Mouse (Mus musculus) hindbrain, embryonic 16.5 days (tissue): ENCODE results near the gene Rnf167. TPM values are rescaled to one million over a fixed set of nuclear protein-coding genes. Genes with fewer than 3 reads are reported as not detected.

ENCODE experiments used
- ATAC-seq: fragments of 200-750 bp; cut with Nextera tagmentation; 2 replicates; pipeline ENCODE4 v1.8.0; 2017; ENCODE audit warnings: moderate TSS enrichment, moderate library complexity
- H3K27ac ChIP-seq: fragments of 300-500 bp; sonication (generic); 2 replicates; pipeline ENCODE4 v1.5.1; 2014; ENCODE audit warnings: low read depth, mild to moderate bottlenecking, control low read depth, low read length, moderate library complexity
- H3K27me3 ChIP-seq: fragments of 300-500 bp; sonication (generic); replicated peaks from 2 replicates; pipeline ENCODE4 v1.6.1; 2014; ENCODE audit warnings: low read length; ENCODE audit not compliant: control insufficient read depth, insufficient read depth
- H3K36me3 ChIP-seq: fragments of 300-500 bp; sonication (generic); 2 replicates; pipeline ENCODE4 v1.6.1; 2014; ENCODE audit warnings: mild to moderate bottlenecking, low read length, moderate library complexity, mixed read lengths; ENCODE audit not compliant: control insufficient read depth, insufficient read depth
- H3K4me1 ChIP-seq: fragments of 300-500 bp; sonication (generic); 2 replicates; pipeline ENCODE4 v1.6.1; 2014; ENCODE audit warnings: low read depth, low read length; ENCODE audit not compliant: control insufficient read depth, insufficient read depth
- H3K4me2 ChIP-seq: fragments of 300-500 bp; sonication (generic); 2 replicates; pipeline ENCODE4 v1.6.1; 2014; ENCODE audit warnings: mild to moderate bottlenecking, low read length, control low read depth, moderate library complexity
- H3K4me3 ChIP-seq: fragments of 300-500 bp; sonication (generic); 2 replicates; pipeline ENCODE4 v1.5.1; 2014; ENCODE audit warnings: mild to moderate bottlenecking, low read length, control low read depth, moderate library complexity
- H3K9ac ChIP-seq: fragments of 300-500 bp; sonication (generic); 2 replicates; pipeline ENCODE4 v1.6.1; 2014; ENCODE audit warnings: low read depth, mild to moderate bottlenecking, control low read depth, low read length, moderate library complexity
- H3K9me3 ChIP-seq: fragments of 300-500 bp; sonication (generic); 2 replicates; pipeline ENCODE4 v1.6.1; 2014; ENCODE audit warnings: mild to moderate bottlenecking, low read length, moderate library complexity; ENCODE audit not compliant: control insufficient read depth
- WGBS: fragments of 180-500 bp; shearing (Covaris S2); extraction: QIAGEN DNeasy Blood & Tissue Kit; methylation state at CpG from one replicate; pipeline ENCODE4 v1.1.7; 2014; 5-methylcytosine and 5-hydroxymethylcytosine counted together
- polyA plus RNA-seq: library from polyadenylated mRNA; unstranded; fragments of >200 nt; fragmentation: Nextera tagmentation; extraction: Ambion mirVana; gene quantifications from 2 replicates; pipeline ENCODE4 v1.2.1, GENCODE M21; 2015

Rnf167 gene
- polyA plus RNA-seq, 1 experiment from 2014 or later = 110 TPM

DNA sequence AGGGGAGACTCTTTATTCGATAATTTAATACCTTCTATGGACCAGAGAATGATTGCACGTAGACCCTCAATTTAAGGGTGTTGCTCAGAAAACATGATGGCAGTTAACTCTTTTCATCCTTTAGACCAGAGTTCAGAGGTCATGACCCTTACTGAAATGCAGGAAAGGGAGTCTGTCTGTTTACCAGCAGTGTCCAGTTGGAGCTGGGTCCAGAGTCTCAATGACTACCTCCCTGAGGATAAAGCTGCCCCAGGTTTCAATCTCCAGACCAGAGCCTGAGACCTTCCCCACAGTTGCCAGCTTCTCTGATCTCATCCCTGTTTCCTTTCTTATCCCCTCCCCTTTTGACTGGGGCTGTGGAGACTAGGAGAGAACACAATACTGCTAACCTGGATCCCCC, 31.5 kb downstream of the Rnf167 start:
- WGBS = 63% methylated on average over 2 of the region's 2 CpGs

DNA sequence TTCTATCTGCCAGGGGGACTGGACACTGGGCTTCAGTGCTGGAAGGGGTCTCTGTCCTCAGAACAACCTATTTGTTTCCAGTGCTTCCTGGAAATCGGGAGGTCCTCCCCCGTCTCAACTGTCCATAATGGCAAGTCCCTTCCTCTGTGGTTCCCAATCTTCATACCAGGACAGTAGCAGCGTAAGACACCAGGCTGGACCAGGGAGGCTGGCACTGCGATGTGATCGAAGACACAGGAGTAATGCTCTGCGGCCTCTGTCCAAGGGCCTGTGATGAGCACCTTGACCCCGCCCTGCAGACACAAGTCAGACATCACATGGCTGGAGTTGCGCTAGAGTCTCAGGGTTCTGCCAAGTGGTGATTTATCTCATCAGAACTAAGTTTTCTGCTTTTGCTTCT, 32.3 kb downstream of the Rnf167 start:
- Histone ChIP-seq H3K27ac (no peak overlapping the region), H3K4me2 (no peak overlapping the region), H3K4me3 (no peak overlapping the region), H3K27me3 (no peaks in the 10 kb centered on the region), H3K4me1 (peaks cover 8% of the 10 kb centered on the region), H3K9ac (no peak overlapping the region), H3K9me3 (no peaks in the 10 kb centered on the region), H3K36me3 (peaks cover 43% of the 10 kb centered on the region)
- 96% methylated on average over 8 of the region's 8 CpGs for WGBS
- ATAC-seq = no peak

More for the DNA sequence above, 31.5 kb downstream of the Rnf167 start:
- peaks cover 39% of the 10 kb centered on the region for H3K36me3 ChIP-seq
- no peak for ATAC-seq
- no peaks in the 10 kb centered on the region for H3K9me3 ChIP-seq
- no peak overlapping the region for H3K27ac ChIP-seq
- no peaks in the 10 kb centered on the region for H3K27me3 ChIP-seq
- no peak overlapping the region for H3K4me3 ChIP-seq
- no peak overlapping the region for H3K9ac ChIP-seq
- peaks cover 8% of the 10 kb centered on the region for H3K4me1 ChIP-seq
- H3K4me2 ChIP-seq = no peak overlapping the region

DNA sequence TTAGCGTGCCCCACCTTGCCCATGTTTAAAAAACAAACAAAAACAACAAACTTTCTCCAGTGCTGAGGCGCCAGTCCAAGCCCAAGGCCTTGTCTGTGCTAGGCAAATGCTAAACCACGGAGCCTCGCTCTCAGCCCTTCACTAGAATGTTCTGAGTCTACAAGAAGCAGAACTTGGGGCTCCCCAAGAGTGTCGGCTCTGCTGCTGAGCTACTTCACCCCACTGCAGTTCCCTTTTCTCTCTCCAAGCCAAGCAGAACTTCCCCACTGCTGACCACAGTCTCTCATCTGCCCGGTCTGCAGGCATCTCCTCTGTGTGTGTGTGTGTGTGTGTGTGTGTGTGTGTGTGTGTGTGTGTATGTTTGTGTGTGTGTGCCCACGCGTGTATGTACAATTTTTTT, 32.9 kb downstream of the Rnf167 start:
- Histone ChIP-seq H3K9ac (no peak overlapping the region), H3K4me2 (no peak overlapping the region), H3K4me3 (no peak overlapping the region), H3K27me3 (no peaks in the 10 kb centered on the region), H3K4me1 (peaks cover 8% of the 10 kb centered on the region), H3K9me3 (no peaks in the 10 kb centered on the region), H3K36me3 (peaks cover 45% of the 10 kb centered on the region), H3K27ac (no peak overlapping the region)
- WGBS = 93% methylated on average over 8 of the region's 8 CpGs
- ATAC-seq = no peak

DNA sequence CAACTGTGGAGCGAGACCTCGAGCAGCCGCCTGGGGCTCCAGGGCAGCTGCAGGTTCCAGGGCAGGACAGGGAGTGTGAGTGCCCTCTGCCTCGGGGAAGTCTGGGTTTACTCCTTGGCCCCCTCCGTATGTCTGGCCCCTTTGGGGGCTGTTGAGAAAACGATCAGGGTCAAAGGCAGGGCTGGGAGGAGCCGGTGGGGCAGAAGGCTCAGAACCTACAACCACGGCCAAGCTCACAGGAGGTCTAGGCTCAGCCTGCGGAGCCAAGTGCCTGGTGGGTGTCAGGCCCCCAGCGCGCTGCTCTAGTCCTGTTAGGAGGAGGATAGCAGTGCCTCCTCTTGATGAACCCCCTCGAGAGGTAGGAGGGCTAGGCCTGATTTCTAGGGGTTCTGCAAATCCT, 34.1 kb downstream of the Rnf167 start:
- Histone ChIP-seq H3K27ac (no peak overlapping the region), H3K36me3 (peaks cover 42% of the 10 kb centered on the region)

DNA sequence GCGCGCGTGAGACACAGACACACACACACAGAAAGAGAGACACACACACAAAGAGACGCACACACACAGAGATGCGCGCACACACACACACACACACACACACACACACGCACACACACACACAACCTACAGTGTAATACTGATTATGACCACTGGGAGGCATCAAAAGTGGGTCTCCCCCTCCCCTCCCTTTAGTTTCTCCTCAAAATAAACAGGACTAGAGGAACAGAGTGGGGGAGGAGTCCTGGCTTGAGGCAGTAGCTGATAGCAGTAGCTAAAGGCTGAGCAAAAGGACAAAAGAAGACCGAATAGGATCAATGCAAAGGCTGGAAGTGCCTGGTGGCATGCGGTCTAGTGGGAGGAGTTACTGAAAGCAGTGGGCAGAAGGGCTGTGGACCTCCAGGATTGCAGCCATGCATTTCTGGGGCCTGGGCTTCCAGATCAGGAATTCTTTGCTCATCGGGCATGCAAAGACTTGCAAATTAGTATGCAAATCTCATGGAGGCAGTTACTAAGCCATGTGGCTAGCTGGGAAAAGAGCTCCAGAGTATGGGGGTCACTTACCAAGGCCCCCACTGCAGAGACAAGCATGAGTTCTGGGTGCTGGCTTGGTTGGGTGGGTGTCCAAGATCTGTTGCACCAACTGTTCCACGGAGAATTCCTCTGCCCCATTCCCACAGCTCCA, 35.0 kb downstream of the Rnf167 start:
- 18% methylated on average over 11 of the region's 11 CpGs for WGBS
- Histone ChIP-seq H3K4me3 (no peak overlapping the region), H3K27ac (no peak overlapping the region), H3K27me3 (no peaks in the 10 kb centered on the region), H3K9ac (peak overlapping the region; percentile 22; the same call in 1 of the 2 replicates), H3K36me3 (peaks cover 39% of the 10 kb centered on the region), H3K9me3 (no peaks in the 10 kb centered on the region), H3K4me1 (peaks cover 16% of the 10 kb centered on the region), H3K4me2 (peak overlapping the region; percentile 28; the same call in 1 of the 2 replicates)
- ATAC-seq = peak; percentile 72

More for the DNA sequence above, 34.1 kb downstream of the Rnf167 start:
- H3K9me3 ChIP-seq = no peaks in the 10 kb centered on the region
- no peak for ATAC-seq
- H3K4me2 ChIP-seq = no peak overlapping the region
- no peaks in the 10 kb centered on the region for H3K27me3 ChIP-seq
- H3K4me3 ChIP-seq = no peak overlapping the region
- peaks cover 8% of the 10 kb centered on the region for H3K4me1 ChIP-seq
- no peak overlapping the region; the same call in 1 of the 2 replicates for H3K9ac ChIP-seq
- WGBS = 74% methylated on average over 12 of the region's 12 CpGs

DNA sequence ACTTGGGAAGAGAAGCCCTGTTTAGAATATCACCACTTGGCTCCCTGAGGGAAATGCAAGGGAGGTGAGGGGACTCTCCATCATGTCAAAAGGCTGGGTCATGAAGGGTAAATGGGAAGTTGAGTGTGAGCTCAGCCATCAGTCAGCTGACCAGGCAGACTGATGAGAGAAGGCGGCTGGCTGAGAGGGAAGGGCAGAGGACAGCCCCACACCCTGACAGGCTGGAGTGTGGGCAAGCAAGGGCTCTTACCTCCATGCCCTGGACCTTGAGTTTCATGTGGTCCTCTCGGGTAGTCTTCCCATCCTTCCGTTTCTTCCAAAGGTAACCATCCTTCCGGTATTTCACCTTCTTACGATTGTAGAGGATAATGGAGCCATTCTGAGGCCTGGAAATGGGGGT, 36.6 kb downstream of the Rnf167 start:
- Histone ChIP-seq H3K9me3 (no peaks in the 10 kb centered on the region), H3K4me1 (peaks cover 22% of the 10 kb centered on the region), H3K4me2 (no peak overlapping the region), H3K27me3 (no peaks in the 10 kb centered on the region), H3K27ac (no peak overlapping the region), H3K4me3 (no peak overlapping the region), H3K9ac (no peak overlapping the region), H3K36me3 (peaks cover 36% of the 10 kb centered on the region)
- ATAC-seq = no peak
- 88% methylated on average over 5 of the region's 5 CpGs for WGBS

DNA sequence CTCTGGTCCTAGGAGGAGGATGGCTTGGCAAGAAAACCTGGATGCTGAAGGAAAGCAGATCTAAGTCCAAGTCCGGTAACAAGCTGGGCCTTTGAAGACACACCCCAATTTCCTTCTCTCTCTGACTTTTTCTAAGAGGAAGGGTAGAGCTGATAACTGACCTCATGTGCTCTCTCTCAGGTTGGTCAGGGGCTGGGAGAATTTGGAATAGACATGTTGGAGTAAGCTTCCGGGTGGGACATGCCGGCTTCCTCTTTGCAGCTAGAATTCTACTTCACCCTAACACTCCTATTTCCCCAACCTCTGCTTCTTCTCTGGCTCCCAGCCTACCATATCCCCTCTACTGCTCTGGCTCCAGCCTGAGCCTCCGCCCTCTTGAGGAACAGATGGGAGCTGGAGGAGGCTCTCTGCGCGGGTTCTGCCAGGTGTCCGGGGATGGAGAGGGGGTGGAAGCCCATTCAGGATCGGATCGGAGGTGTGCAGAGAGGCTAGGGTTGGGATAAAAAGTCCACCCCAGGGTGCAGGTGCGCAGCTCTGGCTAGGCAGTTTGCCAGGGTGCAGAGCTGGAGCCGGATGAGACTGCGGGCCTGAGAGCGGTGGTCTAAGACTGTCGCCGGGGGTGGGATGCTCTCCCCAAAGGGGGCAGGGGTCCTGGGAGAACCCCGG, 40.0 kb downstream of the Rnf167 start:
- Histone ChIP-seq H3K4me1 (peaks cover 24% of the 10 kb centered on the region), H3K9ac (peak overlapping the region; percentile 91), H3K4me2 (peak overlapping the region; percentile 81), H3K4me3 (peak overlapping the region; percentile 83), H3K27me3 (no peaks in the 10 kb centered on the region), H3K27ac (peak overlapping the region; percentile 87), H3K36me3 (peaks cover 18% of the 10 kb centered on the region), H3K9me3 (no peaks in the 10 kb centered on the region)
- ATAC-seq = peak; percentile 72
- 6% methylated on average over 16 of the region's 16 CpGs for WGBS

DNA sequence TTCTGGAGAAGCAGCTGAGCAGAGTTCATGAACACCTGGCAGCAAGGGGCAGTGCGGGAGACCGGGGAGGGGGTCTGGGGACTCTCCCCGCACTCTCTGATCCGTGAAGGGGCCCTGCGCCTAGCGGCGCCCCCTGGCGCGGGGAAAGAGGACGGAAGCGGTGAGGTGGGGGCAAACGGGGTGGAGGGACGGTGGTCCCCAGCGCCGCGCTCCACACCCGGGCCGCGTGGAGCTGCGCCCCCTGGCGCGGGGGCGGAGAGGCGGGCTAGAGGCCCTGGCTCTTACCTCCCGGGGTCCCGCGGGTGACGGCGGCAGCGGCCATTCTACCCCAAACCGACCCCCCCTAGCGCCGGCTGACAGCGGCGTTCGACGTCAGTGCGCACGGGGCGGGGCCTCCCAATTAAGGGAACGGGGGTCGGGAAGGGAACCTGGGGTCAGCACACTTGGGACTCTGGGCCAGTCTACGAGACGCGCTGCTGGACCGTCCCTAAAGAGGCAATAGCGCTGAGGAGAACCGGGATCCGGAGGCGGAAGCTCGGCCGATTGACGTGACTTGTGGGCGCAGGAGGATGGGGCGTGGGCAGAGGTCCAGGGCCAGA, 40.7 kb downstream of the Rnf167 start, which contains the start of gene Camta2:
Gene Camta2, minus strand, starts transcription at position 505 of the 599 bp plus-strand sequence.
- Histone ChIP-seq H3K27me3 (no peaks in the 10 kb centered on the region), H3K9me3 (no peaks in the 10 kb centered on the region), H3K36me3 (peaks cover 16% of the 10 kb centered on the region), H3K4me2 (peak within 1 kb of the TSS; percentile 81), H3K9ac (peak within 1 kb of the TSS; percentile 91), H3K4me3 (peak within 1 kb of the TSS; percentile 83), H3K27ac (peak within 1 kb of the TSS; percentile 87), H3K4me1 (peaks cover 19% of the 10 kb centered on the region)
- 0% methylated on average over 32 of the region's 55 CpGs for WGBS
- peak; percentile 83 for ATAC-seq

DNA sequence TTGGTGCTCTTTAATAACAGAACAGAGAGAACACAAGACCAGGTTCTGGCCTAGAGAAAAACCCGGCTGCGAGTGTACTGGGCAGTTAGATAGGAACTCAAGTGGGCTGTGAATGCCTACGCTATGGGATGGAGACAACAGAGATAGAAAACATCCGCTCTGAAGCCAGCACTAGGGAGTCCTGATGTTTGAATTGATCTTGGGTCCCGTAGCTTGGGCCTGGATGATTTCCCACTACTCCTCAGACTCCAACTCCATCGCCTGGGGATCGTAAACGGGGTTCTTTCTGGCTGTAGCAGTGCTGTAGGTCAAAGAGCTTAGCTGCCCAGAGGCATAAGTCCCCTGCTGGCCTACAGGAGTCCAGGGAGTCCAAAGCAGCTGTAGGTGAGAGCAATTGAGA, 41.3 kb downstream of the Rnf167 start:
- H3K36me3 ChIP-seq = peaks cover 13% of the 10 kb centered on the region
- peak overlapping the region; percentile 91 for H3K9ac ChIP-seq
- H3K4me3 ChIP-seq = peak overlapping the region; percentile 83
- 9% methylated on average over 8 of the region's 8 CpGs for WGBS
- peak; percentile 5; the same call in 1 of the 2 replicates for ATAC-seq
- peak overlapping the region; percentile 81 for H3K4me2 ChIP-seq
- H3K27ac ChIP-seq = peak overlapping the region; percentile 87
- no peaks in the 10 kb centered on the region for H3K9me3 ChIP-seq
- H3K27me3 ChIP-seq = no peaks in the 10 kb centered on the region
- peaks cover 19% of the 10 kb centered on the region for H3K4me1 ChIP-seq
